Mouse (Mus musculus) mouse trophoblast stem cell (cell line): ENCODE results near the gene Mgp.

Experiments used
- in situ Hi-C, 2 experiments: fragments of 300-500 bp; cut with MseI, MboI; formaldehyde crosslinking; loops; 2 replicates in 1 of 2; 3 replicates in 1 of 2; pipeline ENCODE4 v1.15.1; 2025

Gene Mgp

GRCm38 (mm10) chr6:136875670-136876069 lies at the start of gene Mgp:
Gene Mgp (minus strand): TSS chr6:136875823.
- in situ Hi-C loops, result no loop called here

DNA sequence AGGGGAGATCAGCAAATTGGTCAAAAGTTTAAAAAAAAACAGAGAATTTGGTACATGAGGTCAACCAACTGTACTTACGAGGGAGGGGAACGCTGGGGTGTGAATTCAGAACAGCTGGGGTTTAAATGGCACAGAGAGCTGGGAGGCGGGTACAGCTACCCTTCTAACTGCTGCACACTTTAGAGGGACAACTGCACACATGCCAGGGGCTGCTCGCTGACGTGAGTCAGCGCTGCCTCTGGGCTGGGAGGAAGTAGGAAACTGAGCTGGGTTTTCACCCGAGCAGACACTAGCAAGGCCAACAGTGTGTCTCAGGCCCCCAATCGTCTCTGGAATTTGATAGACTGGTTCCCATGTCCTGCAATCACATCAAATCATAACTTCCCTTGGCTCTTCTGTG lies 49.4 kb upstream of the Mgp start:
- in situ Hi-C loops, result no loop called here

GRCm38 (mm10) chr6:136923532-136923931 lies 47.9 kb upstream of the Mgp start, which contains the start of gene Pde6h:
Gene Pde6h (plus strand): TSS chr6:136923832.
- in situ Hi-C loops, result loop anchor here in 1 of 2 experiments (5.0 kb wide), 1 partner anchor 61 kb away; no protein-coding TSS in a partner anchor

GRCm38 (mm10) chr6:136922871-136923270 lies 47.2 kb upstream of the Mgp start:
- in situ Hi-C loops, result loop anchor here in 1 of 2 experiments (5.0 kb wide), 1 partner anchor 61 kb away; no protein-coding TSS in a partner anchor

- in situ Hi-C loops, result loop anchor here in 1 of 2 experiments (5.0 kb wide), 1 partner anchor 60 kb away; no protein-coding TSS in a partner anchor
Measured at GRCm38 (mm10) chr6:136922080-136922479, 46.5 kb upstream of the Mgp start, which contains the start of gene Erp27. Gene Erp27 (minus strand): TSS chr6:136922180.

GRCm38 (mm10) chr6:136921601-136922000 lies 46.0 kb upstream of the Mgp start:
- in situ Hi-C loops, result loop anchor here in 1 of 2 experiments (5.0 kb wide), 1 partner anchor 59 kb away; no protein-coding TSS in a partner anchor

GRCm38 (mm10) chr6:136920320-136921257 lies 45.0 kb upstream of the Mgp start:
- in situ Hi-C loops, result loop anchor here in 1 of 2 experiments (5.0 kb wide), 1 partner anchor 58 kb away; no protein-coding TSS in a partner anchor

GRCm38 (mm10) chr6:136917885-136918284 lies 42.3 kb upstream of the Mgp start:
- in situ Hi-C loops, result no loop called here

DNA sequence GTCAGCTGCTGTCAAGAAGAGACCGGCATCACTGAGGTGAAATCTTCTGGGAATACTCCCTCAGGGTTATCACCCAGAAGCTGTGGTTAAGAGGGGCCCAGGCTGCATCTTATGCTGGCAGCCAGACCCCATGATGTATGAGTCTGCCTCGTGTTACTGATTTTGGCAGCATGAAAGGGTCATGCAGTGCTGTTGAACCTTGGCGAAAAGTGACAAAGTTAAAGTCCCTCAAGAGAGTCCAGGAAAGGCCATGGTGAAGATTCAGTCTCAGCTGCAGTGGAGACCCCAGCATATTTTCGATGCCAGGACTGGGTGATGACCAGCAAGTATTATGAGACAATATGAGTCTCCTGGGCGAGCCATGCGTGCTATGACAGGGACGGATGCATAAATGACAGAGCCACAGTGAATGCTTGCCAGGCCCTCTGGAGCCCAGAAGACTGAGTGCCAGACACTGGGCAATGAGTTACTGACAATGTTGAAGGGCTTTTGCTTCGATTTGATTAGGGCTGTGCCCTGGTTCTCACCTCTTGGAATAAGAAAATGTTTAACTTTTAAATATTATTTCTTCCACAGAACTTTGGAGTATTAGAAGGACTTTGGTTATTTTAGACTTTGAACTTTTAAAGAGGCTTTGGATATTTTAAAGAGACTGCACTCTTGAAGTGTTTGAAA lies 40.2 kb upstream of the Mgp start:
- in situ Hi-C loops, result no loop called here

DNA sequence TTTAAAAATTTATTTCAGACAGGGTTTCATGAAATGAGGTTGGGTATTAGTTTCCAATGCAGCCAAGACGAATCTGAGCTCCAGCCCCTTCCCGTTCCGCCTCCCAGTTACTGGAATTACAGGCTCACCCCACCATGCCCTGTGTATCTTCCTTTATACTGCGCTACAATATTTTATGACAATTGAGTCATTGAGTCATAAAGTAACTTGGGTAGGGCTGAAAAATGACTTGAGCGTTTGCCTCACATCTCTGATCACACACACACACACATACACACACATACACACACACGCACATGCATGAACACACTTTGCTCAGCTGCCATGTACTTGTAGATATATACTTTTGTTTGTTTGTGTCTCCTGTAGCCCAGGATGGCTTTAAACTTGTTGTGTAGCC lies 38.6 kb upstream of the Mgp start:
- in situ Hi-C loops, result no loop called here

DNA sequence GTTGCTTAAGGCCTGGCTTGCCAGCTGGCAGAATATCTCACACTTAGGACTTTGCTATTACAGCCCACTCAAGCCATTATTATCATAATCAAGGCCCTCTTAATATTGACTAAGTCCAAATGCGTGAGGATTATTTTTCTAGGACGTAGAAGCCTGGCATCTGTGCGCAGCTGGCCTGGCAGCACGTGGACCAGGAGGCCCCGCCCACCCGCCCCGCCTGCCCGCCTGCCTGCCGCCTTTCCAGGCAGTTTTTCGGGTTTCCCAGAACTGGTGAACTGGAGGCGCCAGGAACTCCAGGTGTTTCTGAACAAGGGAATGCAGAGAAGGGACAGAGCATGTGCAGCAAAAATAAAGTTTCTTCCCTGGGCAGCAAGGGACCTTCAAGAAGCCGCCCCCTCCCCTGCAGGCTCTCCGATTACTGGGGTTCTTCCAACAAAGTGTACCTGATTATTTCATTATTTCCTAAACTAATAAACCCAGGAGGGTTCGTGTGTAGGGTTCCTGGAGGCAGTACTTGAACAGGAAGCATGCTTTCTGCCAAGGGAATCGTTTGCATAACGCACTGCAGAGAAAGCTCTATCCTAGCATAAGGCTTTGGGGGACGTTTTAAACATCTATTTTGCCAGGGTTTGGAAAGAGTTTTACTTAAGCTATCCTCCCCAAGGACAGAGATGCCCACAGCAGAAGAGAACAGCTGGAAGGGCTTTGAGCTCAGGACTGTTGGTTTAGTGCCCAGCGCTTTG lies 37.9 kb upstream of the Mgp start:
- in situ Hi-C loops, result no loop called here

- in situ Hi-C loops, result no loop called here
Measured at GRCm38 (mm10) chr6:136912751-136913265, 37.2 kb upstream of the Mgp start.

GRCm38 (mm10) chr6:136910247-136910890 lies 34.7 kb upstream of the Mgp start:
- in situ Hi-C loops, result no loop called here

- in situ Hi-C loops, result no loop called here
Measured at GRCm38 (mm10) chr6:136906937-136907293, 31.3 kb upstream of the Mgp start.

- in situ Hi-C loops, result no loop called here
Measured at GRCm38 (mm10) chr6:136906283-136906936, 30.8 kb upstream of the Mgp start.

GRCm38 (mm10) chr6:136903885-136904470 lies 28.4 kb upstream of the Mgp start:
- in situ Hi-C loops, result no loop called here

DNA sequence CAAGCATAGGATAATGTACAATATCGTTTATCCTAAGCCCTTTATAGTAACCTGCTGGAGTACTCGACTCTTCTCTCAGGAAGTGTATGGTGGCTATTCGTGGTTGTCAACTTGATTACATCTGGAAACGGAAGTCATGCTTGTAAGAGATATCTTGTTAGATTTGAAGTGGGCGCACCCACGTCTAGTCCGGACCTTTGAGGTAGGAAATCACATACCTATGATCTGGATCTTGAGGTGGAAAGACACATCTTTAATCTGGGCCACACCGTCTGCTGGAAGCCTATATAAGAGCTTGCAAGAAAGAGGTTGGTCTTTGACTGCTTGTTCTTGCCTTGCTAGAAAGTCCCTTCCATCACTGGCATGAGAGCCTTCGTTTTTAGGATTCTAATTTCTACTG lies 26.9 kb upstream of the Mgp start:
- in situ Hi-C loops, result no loop called here

DNA sequence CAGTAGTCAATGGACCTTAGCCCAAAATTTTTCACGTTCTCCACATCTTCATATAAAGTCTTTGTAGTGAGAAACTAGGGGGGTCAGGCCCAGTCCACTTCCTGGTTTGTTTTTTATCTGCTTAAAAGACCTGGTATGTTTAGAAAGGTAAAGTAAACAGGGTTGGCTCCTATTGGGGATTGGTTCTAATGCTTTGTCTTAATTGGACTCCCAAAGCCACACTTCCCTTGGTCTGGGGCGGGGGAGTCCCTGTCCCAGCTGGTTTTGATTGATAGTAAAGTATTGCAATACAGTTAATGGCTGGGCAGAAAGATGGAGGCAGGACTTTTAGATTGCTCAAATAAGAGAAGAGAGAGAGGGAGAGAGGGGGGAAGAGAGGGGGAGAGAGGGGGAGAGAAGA lies 25.4 kb upstream of the Mgp start:
- in situ Hi-C loops, result no loop called here

DNA sequence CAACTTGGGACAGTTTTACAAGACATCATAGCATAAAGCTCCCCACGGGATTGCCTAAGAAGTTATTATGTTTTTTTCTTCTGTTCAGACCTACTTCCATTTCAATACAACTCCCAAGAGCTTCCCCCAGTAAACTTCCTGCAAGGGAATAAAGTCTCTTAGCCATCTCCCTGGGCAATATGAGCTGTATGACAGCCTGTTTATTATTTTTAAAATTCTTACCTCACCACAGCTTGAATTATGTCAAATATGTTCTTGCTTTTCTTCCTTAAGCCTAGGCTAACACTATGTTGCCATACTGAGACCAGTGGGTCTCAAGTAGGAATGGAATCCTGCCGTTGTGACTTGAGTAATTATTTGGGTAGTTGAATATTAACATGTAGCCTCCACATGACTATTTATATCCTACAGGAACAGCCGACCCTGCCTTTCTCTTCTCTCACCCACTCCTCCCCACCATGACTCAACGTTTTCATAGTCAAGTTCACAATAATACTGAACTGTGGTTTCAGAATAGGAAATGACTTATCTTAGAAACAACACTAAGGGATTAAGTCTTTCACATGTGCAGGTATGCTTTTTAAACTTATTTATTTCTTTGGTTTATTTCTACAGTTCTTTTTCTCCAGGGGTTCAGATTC lies 24.9 kb upstream of the Mgp start:
- in situ Hi-C loops, result no loop called here
